Comparison of ENCODE assay signal across 20 mouse cellular contexts in the genomic region with DNA sequence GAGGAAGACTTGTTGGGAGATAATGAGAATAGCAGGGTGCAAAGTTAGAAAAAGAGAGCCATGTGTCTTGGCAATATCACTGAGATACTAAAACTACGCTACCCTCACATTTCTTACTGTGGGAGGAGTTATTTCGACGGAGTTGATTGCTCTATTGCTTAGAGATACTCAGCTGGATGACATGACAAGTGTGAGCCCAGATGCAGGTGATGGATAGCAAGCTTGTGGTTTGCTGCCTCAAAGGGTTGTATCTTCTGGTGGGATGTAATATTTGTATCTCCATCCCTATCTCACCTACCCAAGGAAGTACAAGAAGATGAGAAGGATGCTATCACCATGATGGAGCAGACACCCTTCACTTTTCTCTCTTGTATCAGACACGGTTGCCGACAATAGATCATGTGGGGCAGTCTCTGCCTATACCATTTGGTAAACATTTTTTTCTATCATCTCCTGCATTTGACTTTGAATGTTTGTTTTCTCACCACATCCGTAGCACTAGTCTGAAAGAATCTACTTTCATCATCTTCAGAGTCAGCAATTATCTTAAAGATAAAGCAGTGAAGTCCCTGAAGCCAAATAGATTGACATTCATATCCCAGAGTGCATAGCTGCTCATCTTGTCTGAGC. TPM values are rescaled to one million over a fixed set of nuclear protein-coding genes. Genes with fewer than 3 reads are reported as not detected.
DNase-seq lines count a peak whose midpoint lies in the region; ATAC-seq lines count a peak whose summit lies in the region.
"Had no signal": no experiment of that assay in that cellular context is flagged by ENCODE, and none has a peak within 500 bp of the region (broad histone marks: within the 10 kb centered on the region; RNA-seq: fewer than 3 reads in every experiment).

No protein-coding gene starts in this region.

- WGBS in liver, embryonic 12.5 days (ENCODE audit: insufficient replicate concordance) = 46% methylated on average over 6 of the region's 6 CpGs
- 87% methylated on average over 6 of the region's 6 CpGs for whole genome bisulfite sequencing in embryonic facial prominence, embryonic 10.5 days

- H3K27ac ChIP-seq in liver, embryonic 12.5 days = no peak overlapping the region
- H3K27ac ChIP-seq in embryonic facial prominence, embryonic 10.5 days (replicated peaks) = no peak overlapping the region
- H3K27ac ChIP-seq: forebrain, embryonic 12.5 days; hindbrain, embryonic 12.5 days; midbrain, embryonic 13.5 days; neural tube, embryonic 15.5 days; stomach, embryonic 15.5 days had no signal

- no peak overlapping the region for H3K4me2 ChIP-seq in liver, embryonic 12.5 days
- H3K4me2 ChIP-seq: forebrain, embryonic 12.5 days; hindbrain, embryonic 12.5 days; midbrain, embryonic 13.5 days; neural tube, embryonic 15.5 days; stomach, embryonic 15.5 days had no signal

- H3K4me3 ChIP-seq in liver, embryonic 12.5 days = no peak overlapping the region
- no peak overlapping the region for H3K4me3 ChIP-seq in embryonic facial prominence, embryonic 10.5 days
- H3K4me3 ChIP-seq: forebrain, embryonic 12.5 days; hindbrain, embryonic 12.5 days; midbrain, embryonic 13.5 days; neural tube, embryonic 15.5 days; stomach, embryonic 15.5 days had no signal

- peaks cover 68% of the 10 kb centered on the region for H3K4me1 ChIP-seq in liver, embryonic 12.5 days
- peaks cover 21% of the 10 kb centered on the region for H3K4me1 ChIP-seq in embryonic facial prominence, embryonic 10.5 days
- H3K4me1 ChIP-seq: hindbrain, embryonic 12.5 days had no signal

- no peak overlapping the region for H3K9ac ChIP-seq in liver, embryonic 12.5 days
- H3K9ac ChIP-seq: forebrain, embryonic 12.5 days; hindbrain, embryonic 12.5 days; midbrain, embryonic 13.5 days; neural tube, embryonic 15.5 days; stomach, embryonic 15.5 days had no signal

- DNase-seq in CD4-positive helper T cell, adult 2 months (ENCODE audit: low read depth, low spot score) = peak; percentile 76
- DNase-seq in embryonic facial prominence, embryonic 10.5 days (ENCODE audit: low spot score) = no peak
- no peak for DNase-seq in left cerebral cortex, adult 11 months (ENCODE audit: low spot score)
- DNase-seq in adipocyte (ENCODE audit: low spot score) = no peak
- DNase-seq: cerebellum, adult 2 months; gastrocnemius, postnatal 14 days; kidney, adult 8-10 months; kidney, postnatal 25 days; lung, adult 2 months; lung, postnatal 36 days; spleen, adult 18-20 months; thymus, adult 18-20 months had no signal

- peak; percentile 87 for ATAC-seq in CD4-positive, CD25-positive, alpha-beta regulatory T cell, adult 4 months
- ATAC-seq in liver, embryonic 12.5 days = peak; percentile 32; the same call in 1 of the 2 replicates
- ATAC-seq in megakaryocyte progenitor cell, adult 5-6 weeks (replicated peaks; ENCODE audit: poor library complexity) = peak; percentile 77
- ATAC-seq: midbrain, embryonic 13.5 days had no signal

- H3K27me3 ChIP-seq in liver, embryonic 12.5 days (replicated peaks) = no peaks in the 10 kb centered on the region
- no peaks in the 10 kb centered on the region for H3K27me3 ChIP-seq in embryonic facial prominence, embryonic 10.5 days (replicated peaks; ENCODE audit: low read depth, poor library complexity, severe bottlenecking)
- H3K27me3 ChIP-seq: forebrain, embryonic 12.5 days; hindbrain, embryonic 12.5 days; midbrain, embryonic 13.5 days; neural tube, embryonic 15.5 days; stomach, embryonic 15.5 days had no signal

- peaks cover 8% of the 10 kb centered on the region; the same call in 1 of the 2 replicates for H3K36me3 ChIP-seq in liver, embryonic 12.5 days
- H3K36me3 ChIP-seq in embryonic facial prominence, embryonic 10.5 days (replicated peaks) = no peaks in the 10 kb centered on the region
- H3K36me3 ChIP-seq: forebrain, embryonic 12.5 days; hindbrain, embryonic 12.5 days; midbrain, embryonic 13.5 days; neural tube, embryonic 15.5 days; stomach, embryonic 15.5 days had no signal

- no peaks in the 10 kb centered on the region for H3K9me3 ChIP-seq in liver, embryonic 12.5 days (replicated peaks)
- H3K9me3 ChIP-seq in embryonic facial prominence, embryonic 10.5 days = no peaks in the 10 kb centered on the region
- H3K9me3 ChIP-seq: forebrain, embryonic 12.5 days; hindbrain, embryonic 12.5 days; midbrain, embryonic 13.5 days; neural tube, embryonic 15.5 days; stomach, embryonic 15.5 days had no signal

RNA-seq across cellular contexts. Expression of a gene that starts 15.0 kb away (rescaled TPM):
- 10 to 100 TPM; 77.5 to 92.7 TPM for polyA plus RNA-seq in CD4-positive, CD25-positive, alpha-beta regulatory T cell, adult 4 months (2017; shearing (Covaris generic))
- polyA plus RNA-seq in liver, embryonic 12.5 days (2016; fragmentation: Nextera tagmentation; extraction: Ambion mirVana) = 17.8 and 18.6 TPM in 2 replicates
- 182 and 183 TPM in 2 replicates for total RNA-seq in megakaryocyte progenitor cell, adult 5-6 weeks (2015)
- total RNA-seq in megakaryocyte progenitor cell, adult 5-6 weeks (2017) = 128 and 134 TPM in 2 replicates
- 2.2 and 2.5 TPM in 2 replicates for polyA plus RNA-seq in embryonic facial prominence, embryonic 10.5 days (2016; fragmentation: Nextera tagmentation; extraction: Ambion mirVana)

Comparison
In these comparisons a context has a peak if more than half of its experiments do, and no peak if none do; other contexts are left out.
1. ATAC-seq: peak in every context shown above with its lines; median percentile 87 in CD4-positive, CD25-positive, alpha-beta regulatory T cell, adult 4 months; 77 in megakaryocyte progenitor cell, adult 5-6 weeks; 32 in liver, embryonic 12.5 days.